Mouse (Mus musculus) adrenal gland, adult 10 weeks (tissue): ENCODE results near the gene Ypel5. TPM values are rescaled to one million over a fixed set of nuclear protein-coding genes. Genes with fewer than 3 reads are reported as not detected.

Source experiments
- polyA plus RNA-seq: library from polyadenylated mRNA; stranded (reverse); fragments of 350-450 nt; fragmentation: Illumina TruSeq; extraction: RNeasy Lipid Tissue Mini Kit (QIAGEN cat#74804); gene quantifications from one replicate; pipeline ENCODE4 v1.2.3, GENCODE M21; 2014; ENCODE audit warnings: low read depth, low replicate concordance

Ypel5 gene
- 258 TPM for polyA plus RNA-seq

GRCm38 (mm10) chr17:72836158-72837115, at the start of gene Ypel5:
TSS of gene Ypel5 (plus strand) at chr17:72836453.

Other genes with a start within 250 kb of the Ypel5 start
- not detected for gene Alk, start 231.8 kb upstream of the Ypel5 start, polyA plus RNA-seq
- 21.3 TPM for gene Lbh, start 81.9 kb downstream of the Ypel5 start, polyA plus RNA-seq